Mouse (Mus musculus) embryonic facial prominence, embryonic 15.5 days (tissue): ENCODE results near the gene Iqschfp. TPM values are rescaled to one million over a fixed set of nuclear protein-coding genes. Genes with fewer than 3 reads are reported as not detected.

Experiments used
- ATAC-seq: fragments of 200-750 bp; cut with Nextera tagmentation; 2 replicates; pipeline ENCODE4 v1.8.0; 2017; ENCODE audit warnings: low read depth, moderate TSS enrichment; ENCODE audit not compliant: insufficient number of reproducible peaks, low FRiP score, low TSS enrichment
- H3K27ac ChIP-seq: fragments of 300-500 bp; sonication (generic); replicated peaks from 2 replicates; pipeline ENCODE4 v1.5.1; 2015; ENCODE audit warnings: mild to moderate bottlenecking, inconsistent platforms
- H3K27me3 ChIP-seq: fragments of 300-500 bp; sonication (generic); 2 replicates; pipeline ENCODE4 v1.6.1; 2015; ENCODE audit warnings: inconsistent platforms
- H3K36me3 ChIP-seq: fragments of 300-500 bp; sonication (generic); 2 replicates; pipeline ENCODE4 v1.6.1; 2015; ENCODE audit warnings: mild to moderate bottlenecking, inconsistent platforms
- H3K4me1 ChIP-seq: fragments of 300-500 bp; sonication (generic); 2 replicates; pipeline ENCODE4 v1.6.1; 2015; ENCODE audit warnings: inconsistent platforms
- H3K4me2 ChIP-seq: fragments of 300-500 bp; sonication (generic); replicated peaks from 2 replicates; pipeline ENCODE4 v1.6.1; 2015; ENCODE audit warnings: mild to moderate bottlenecking, inconsistent platforms
- H3K4me3 ChIP-seq: fragments of 300-500 bp; sonication (generic); replicated peaks from 2 replicates; pipeline ENCODE4 v1.5.1; 2015; ENCODE audit warnings: mild to moderate bottlenecking, inconsistent platforms
- H3K9ac ChIP-seq: fragments of 300-500 bp; sonication (generic); 2 replicates; pipeline ENCODE4 v1.6.1; 2015; ENCODE audit warnings: inconsistent platforms
- H3K9me3 ChIP-seq: fragments of 300-500 bp; sonication (generic); replicated peaks from 2 replicates; pipeline ENCODE4 v1.6.1; 2016; ENCODE audit warnings: inconsistent platforms
- WGBS: fragments of 180-500 bp; shearing (Covaris S2); methylation state at CpG from one replicate; pipeline ENCODE4 v1.1.7; 2015; 5-methylcytosine and 5-hydroxymethylcytosine counted together
- polyA plus RNA-seq: library from polyadenylated mRNA; unstranded; fragments of >200 nt; fragmentation: Nextera tagmentation; extraction: Ambion mirVana; gene quantifications from 2 replicates; pipeline ENCODE4 v1.2.1, GENCODE M21; 2015

The Iqschfp gene
- polyA plus RNA-seq, 1 experiment from 2014 or later: 0.08 TPM

GRCm38 (mm10) chr3:68576431-68576830, 684.4 kb downstream of the Iqschfp start:
- Histone ChIP-seq H3K4me1 (peaks cover 21% of the 10 kb centered on the region), H3K27me3 (no peaks in the 10 kb centered on the region), H3K9me3 (no peaks in the 10 kb centered on the region), H3K36me3 (no peaks in the 10 kb centered on the region), H3K4me2 (no peak overlapping the region), H3K27ac (no peak overlapping the region), H3K9ac (no peak overlapping the region), H3K4me3 (no peak overlapping the region)
- ATAC-seq: no peak
- 13% methylated on average over 7 of the region's 7 CpGs for WGBS

GRCm38 (mm10) chr3:68576948-68577347, 684.9 kb downstream of the Iqschfp start:
- no peaks in the 10 kb centered on the region for H3K27me3 ChIP-seq
- WGBS: 52% methylated on average over 5 of the region's 5 CpGs
- H3K4me2 ChIP-seq: no peak overlapping the region
- H3K36me3 ChIP-seq: no peaks in the 10 kb centered on the region
- H3K9me3 ChIP-seq: no peaks in the 10 kb centered on the region
- H3K4me1 ChIP-seq: peaks cover 21% of the 10 kb centered on the region
- no peak overlapping the region for H3K27ac ChIP-seq
- H3K9ac ChIP-seq: no peak overlapping the region
- H3K4me3 ChIP-seq: no peak overlapping the region
- ATAC-seq: no peak

DNA sequence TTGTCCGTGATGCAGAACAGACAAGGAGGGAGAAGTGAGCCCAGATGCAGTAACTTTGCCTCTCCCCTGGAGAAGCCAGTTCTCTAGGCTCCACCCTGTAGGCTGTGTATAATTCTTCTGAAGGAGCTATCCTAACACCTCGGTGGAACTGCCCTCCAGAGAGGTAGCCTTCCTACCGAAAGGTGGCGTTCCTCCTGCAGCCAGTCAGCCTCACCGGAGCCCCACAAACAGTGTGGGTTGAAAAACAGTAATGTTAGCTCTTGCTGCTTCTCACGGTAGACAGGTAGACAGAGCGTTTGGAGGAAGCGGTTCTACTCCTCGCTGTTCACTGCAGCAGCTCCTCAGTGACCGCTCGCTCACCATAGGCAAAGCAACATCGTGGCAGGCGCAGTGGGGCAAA, 689.6 kb downstream of the Iqschfp start:
- Histone ChIP-seq H3K27me3 (no peaks in the 10 kb centered on the region), H3K4me1 (peaks cover 24% of the 10 kb centered on the region), H3K27ac (no peak overlapping the region), H3K9me3 (no peaks in the 10 kb centered on the region), H3K4me3 (no peak overlapping the region), H3K36me3 (no peaks in the 10 kb centered on the region), H3K9ac (no peak overlapping the region), H3K4me2 (no peak overlapping the region)
- 73% methylated on average over 13 of the region's 13 CpGs for WGBS
- no peak for ATAC-seq

- no peak overlapping the region for H3K4me3 ChIP-seq
- no peak overlapping the region for H3K4me2 ChIP-seq
- 54% methylated on average over 12 of the region's 12 CpGs for WGBS
- H3K27ac ChIP-seq: no peak overlapping the region
- no peaks in the 10 kb centered on the region for H3K9me3 ChIP-seq
- peaks cover 25% of the 10 kb centered on the region for H3K4me1 ChIP-seq
- H3K27me3 ChIP-seq: no peaks in the 10 kb centered on the region
- H3K36me3 ChIP-seq: no peaks in the 10 kb centered on the region
- ATAC-seq: no peak
- no peak overlapping the region for H3K9ac ChIP-seq
These were observed 690.2 kb downstream of the Iqschfp start for GRCm38 (mm10) chr3:68582103-68582740.

DNA sequence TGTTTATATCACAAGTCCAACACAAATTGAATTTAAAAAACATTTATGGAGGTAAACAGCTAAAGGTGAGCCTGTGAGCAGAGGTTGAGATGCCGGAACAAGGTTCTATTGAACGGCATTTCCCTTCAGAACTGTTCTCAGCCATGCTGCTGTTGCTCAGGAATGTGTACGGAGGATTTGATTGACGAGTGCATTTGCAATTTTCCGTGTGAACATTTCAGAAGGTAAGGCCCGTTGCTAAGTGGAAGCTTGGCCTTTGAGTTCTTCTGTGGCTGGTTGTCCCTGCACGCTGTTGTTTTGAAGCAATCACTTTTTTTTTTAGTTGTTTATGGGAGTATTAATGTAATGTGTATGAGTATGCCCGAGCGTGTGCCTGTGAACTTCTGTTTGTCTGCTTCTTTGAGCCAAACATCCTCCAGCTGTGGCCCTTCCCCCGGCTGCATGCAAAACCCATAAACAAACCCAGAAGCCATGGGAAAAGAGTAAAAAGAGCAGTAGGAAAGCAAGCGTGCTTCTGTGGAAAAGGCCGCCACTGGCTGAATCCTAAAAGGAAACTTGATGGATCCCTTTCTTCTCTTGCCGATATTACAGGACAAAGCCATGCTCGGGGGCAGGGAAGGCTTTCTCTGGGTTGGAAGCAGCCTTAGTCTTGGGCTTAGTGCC, 691.1 kb downstream of the Iqschfp start:
- Histone ChIP-seq H3K4me2 (peak overlapping the region; percentile 40), H3K9ac (no peak overlapping the region), H3K27me3 (no peaks in the 10 kb centered on the region), H3K36me3 (no peaks in the 10 kb centered on the region), H3K9me3 (no peaks in the 10 kb centered on the region), H3K4me3 (peak overlapping the region; percentile 22), H3K4me1 (peaks cover 25% of the 10 kb centered on the region), H3K27ac (peak overlapping the region; percentile 48)
- no peak for ATAC-seq
- 6% methylated on average over 14 of the region's 14 CpGs for WGBS

GRCm38 (mm10) chr3:68583771-68584511, 691.9 kb downstream of the Iqschfp start:
- peak overlapping the region; percentile 22; the same call in 1 of the 2 replicates for H3K4me3 ChIP-seq
- H3K4me1 ChIP-seq: peaks cover 25% of the 10 kb centered on the region
- 44% methylated on average over 13 of the region's 14 CpGs for WGBS
- no peak for ATAC-seq
- H3K27ac ChIP-seq: no peak overlapping the region
- H3K9me3 ChIP-seq: no peaks in the 10 kb centered on the region
- no peak overlapping the region for H3K9ac ChIP-seq
- peak overlapping the region; percentile 40 for H3K4me2 ChIP-seq
- H3K27me3 ChIP-seq: no peaks in the 10 kb centered on the region
- no peaks in the 10 kb centered on the region for H3K36me3 ChIP-seq

- no peak overlapping the region for H3K27ac ChIP-seq
- no peak for ATAC-seq
- H3K4me1 ChIP-seq: peaks cover 25% of the 10 kb centered on the region
- H3K4me3 ChIP-seq: no peak overlapping the region
- H3K36me3 ChIP-seq: no peaks in the 10 kb centered on the region
- 78% methylated on average over 4 of the region's 4 CpGs for WGBS
- H3K27me3 ChIP-seq: no peaks in the 10 kb centered on the region
- H3K9ac ChIP-seq: no peak overlapping the region
- H3K9me3 ChIP-seq: no peaks in the 10 kb centered on the region
- H3K4me2 ChIP-seq: no peak overlapping the region
These were observed 693.2 kb downstream of the Iqschfp start for GRCm38 (mm10) chr3:68585213-68585612.

DNA sequence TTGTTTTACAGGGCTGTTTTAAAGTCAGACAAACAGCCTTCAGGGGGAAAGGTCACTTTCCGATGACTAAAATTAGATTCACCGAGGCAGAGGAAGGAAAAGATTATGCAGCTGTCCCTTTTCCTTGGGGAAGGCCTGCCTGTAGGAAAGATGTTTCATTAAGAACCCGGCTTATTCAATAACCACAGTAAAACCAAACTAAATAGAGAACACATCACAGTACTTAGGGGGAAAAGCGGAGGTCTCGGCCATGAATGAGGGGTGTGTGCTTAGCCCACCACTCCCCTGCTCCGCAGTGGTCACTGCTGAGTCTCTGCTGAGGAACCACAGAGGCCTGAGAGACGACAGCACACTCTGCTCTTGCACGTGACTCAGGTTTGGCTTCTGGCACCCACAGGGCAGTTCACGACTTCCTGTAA, 694.6 kb downstream of the Iqschfp start:
- Histone ChIP-seq H3K27me3 (no peaks in the 10 kb centered on the region), H3K9me3 (no peaks in the 10 kb centered on the region), H3K36me3 (no peaks in the 10 kb centered on the region), H3K4me1 (peaks cover 31% of the 10 kb centered on the region), H3K4me3 (no peak overlapping the region), H3K9ac (no peak overlapping the region), H3K4me2 (no peak overlapping the region), H3K27ac (peak overlapping the region; percentile 8; the same call in 1 of the 2 replicates)
- ATAC-seq: no peak
- WGBS: 27% methylated on average over 9 of the region's 9 CpGs

DNA sequence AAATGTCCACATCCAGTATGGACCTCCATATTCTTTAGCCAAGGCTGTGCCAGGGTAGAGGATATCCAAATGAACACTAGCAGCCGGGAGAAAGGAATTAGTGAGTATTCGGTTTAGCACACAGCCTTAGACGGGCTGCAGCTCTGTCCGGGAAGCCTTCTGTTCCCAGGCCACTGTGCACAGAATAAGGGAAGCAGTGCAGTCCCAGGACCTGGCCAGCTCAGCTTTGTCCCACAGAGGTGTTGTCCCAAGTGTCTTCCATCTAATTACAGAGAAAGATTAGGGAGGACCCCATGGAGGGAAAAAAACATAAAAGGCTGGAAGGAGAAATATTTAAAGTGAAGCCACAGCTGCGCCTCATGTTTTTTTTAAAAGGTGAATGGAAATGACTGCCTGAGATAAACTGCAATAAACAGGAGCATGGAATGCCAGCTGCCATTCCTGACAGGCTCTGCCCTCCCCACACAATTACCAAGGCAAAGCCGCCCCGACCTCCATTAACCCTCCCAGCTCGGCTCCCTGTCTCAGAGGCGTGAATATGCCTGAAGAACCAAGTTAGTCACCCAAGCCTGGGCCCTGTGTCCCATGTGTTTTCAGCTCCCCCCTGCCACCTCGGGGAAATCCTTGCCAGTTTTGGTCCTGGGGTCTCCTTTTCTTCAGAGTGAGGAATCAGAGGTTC, 695.7 kb downstream of the Iqschfp start:
- Histone ChIP-seq H3K4me1 (peaks cover 23% of the 10 kb centered on the region), H3K36me3 (no peaks in the 10 kb centered on the region), H3K27ac (no peak overlapping the region), H3K9me3 (no peaks in the 10 kb centered on the region), H3K9ac (no peak overlapping the region), H3K4me2 (no peak overlapping the region), H3K4me3 (no peak overlapping the region), H3K27me3 (no peaks in the 10 kb centered on the region)
- WGBS: 66% methylated on average over 10 of the region's 10 CpGs
- no peak for ATAC-seq

DNA sequence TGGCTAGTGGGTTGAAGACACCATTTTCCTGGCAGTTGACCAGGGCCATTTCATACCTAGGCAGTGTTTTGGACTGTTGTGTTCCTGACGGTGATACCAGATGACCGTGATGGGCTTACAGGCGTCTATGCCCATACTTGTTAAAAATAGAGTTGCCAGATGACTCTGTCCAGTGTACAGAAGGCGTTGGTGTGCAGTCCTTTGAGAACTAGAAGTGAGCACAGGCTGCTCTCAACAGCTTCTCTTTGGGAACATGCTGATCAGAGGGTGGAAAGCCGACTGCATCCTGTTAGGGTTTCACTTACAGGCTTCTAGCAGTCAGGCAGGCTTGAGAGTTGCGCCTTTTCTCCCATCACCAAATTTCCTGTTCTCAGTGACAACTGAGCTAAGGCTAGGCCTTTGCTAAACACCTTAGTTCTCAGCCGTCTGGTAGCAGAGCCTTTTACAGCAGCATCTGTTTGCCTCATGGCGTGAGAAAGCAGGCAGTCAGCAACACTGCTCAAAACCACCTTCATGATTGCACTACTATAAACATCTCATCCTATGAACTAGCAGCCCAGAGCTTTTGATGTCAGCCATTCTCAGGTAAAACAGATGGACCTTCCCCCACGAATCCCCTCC, 697.3 kb downstream of the Iqschfp start:
- H3K36me3 ChIP-seq: no peaks in the 10 kb centered on the region
- no peak overlapping the region for H3K27ac ChIP-seq
- H3K4me1 ChIP-seq: peaks cover 9% of the 10 kb centered on the region; the same call in 1 of the 2 replicates
- no peak overlapping the region for H3K4me2 ChIP-seq
- WGBS: 68% methylated on average over 9 of the region's 9 CpGs
- H3K27me3 ChIP-seq: no peaks in the 10 kb centered on the region
- H3K9me3 ChIP-seq: no peaks in the 10 kb centered on the region
- no peak overlapping the region for H3K9ac ChIP-seq
- no peak for ATAC-seq
- H3K4me3 ChIP-seq: no peak overlapping the region

- Histone ChIP-seq H3K9me3 (no peaks in the 10 kb centered on the region), H3K4me1 (peaks cover 9% of the 10 kb centered on the region; the same call in 1 of the 2 replicates), H3K9ac (no peak overlapping the region), H3K36me3 (no peaks in the 10 kb centered on the region), H3K4me3 (no peak overlapping the region), H3K27me3 (no peaks in the 10 kb centered on the region), H3K27ac (no peak overlapping the region), H3K4me2 (no peak overlapping the region)
- 27% methylated on average over 8 of the region's 8 CpGs for WGBS
- ATAC-seq: peak; percentile 56; the same call in 1 of the 2 replicates
These were observed 698.4 kb downstream of the Iqschfp start for GRCm38 (mm10) chr3:68590436-68590835.
